Mouse (Mus musculus) liver, postnatal 0 days (tissue): ENCODE results near the gene Apold1.

Experiments used
- CTCF ChIP-seq: sonication (generic); IDR thresholded peaks from 2 replicates; pipeline ENCODE4 v1.5.1; 2016; ENCODE audit warnings: antibody characterized with exemption, low read depth
- EP300 ChIP-seq: IDR thresholded peaks from 2 replicates; pipeline ENCODE4 v1.6.1; 2016; ENCODE audit warnings: antibody characterized with exemption, low read depth, mild to moderate bottlenecking

DNA sequence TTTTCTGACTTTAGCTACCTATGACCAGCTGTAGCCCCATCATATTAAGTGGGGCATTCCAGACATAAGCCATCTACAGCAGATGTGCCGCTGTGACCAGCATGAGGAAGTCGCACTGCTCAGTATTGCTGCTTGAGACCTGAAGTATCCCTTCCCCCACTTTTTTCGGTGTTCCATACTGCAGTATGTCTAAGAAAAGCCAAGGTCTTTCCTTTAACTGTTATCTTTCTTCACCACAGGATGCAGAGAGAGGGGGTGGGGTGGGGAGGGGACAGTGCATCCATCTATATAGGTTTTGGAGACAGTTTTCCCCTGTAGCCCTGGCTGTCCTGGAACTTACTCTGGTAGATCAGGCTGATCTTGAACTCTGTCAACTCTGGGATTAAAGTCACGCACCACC is 24.9 kb downstream of the Apold1 start:
- TF ChIP-seq CTCF, result no peak
- TF ChIP-seq EP300, result 0 out of 2 replicates have a peak, but pooled peaks have one; percentile 29
